27 mouse cellular contexts compared by ENCODE assay signal in the genomic region with DNA sequence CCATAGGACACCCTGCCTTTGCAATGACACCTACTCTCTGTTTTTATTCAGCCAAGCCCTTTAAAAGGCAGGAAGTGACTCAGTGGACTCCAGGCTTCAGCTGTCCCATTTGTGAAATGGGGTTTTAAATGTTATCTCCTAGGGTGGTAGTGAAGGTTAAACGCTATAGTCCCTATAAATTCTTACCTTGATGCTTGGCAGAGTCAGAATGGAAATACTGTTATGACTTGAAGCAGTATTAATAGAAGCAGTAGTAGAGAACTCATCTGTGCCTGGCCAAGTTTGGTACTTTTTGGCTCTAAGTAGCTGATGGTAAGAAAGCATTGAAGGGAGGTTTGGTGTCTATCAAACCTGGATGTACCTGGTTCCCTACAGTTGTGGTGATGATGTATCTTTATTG. TPM values are rescaled to one million over a fixed set of nuclear protein-coding genes. Genes with fewer than 3 reads are reported as not detected.
"Had no signal": no experiment of that assay in that cellular context is flagged by ENCODE, and none has a peak within 500 bp of the region (broad histone marks: within the 10 kb centered on the region; RNA-seq: fewer than 3 reads in every experiment).

No protein-coding gene starts in this region.

- H3K27me3 ChIP-seq: heart, embryonic 13.5 days; heart, embryonic 15.5 days; hindbrain, embryonic 12.5 days; kidney, embryonic 15.5 days; limb, embryonic 13.5 days; limb, embryonic 15.5 days; liver, embryonic 12.5 days had no signal

- ATAC-seq: hindbrain, postnatal 0 days; intestine, embryonic 16.5 days; liver, embryonic 12.5 days had no signal

- H3K4me3 ChIP-seq: gastrocnemius, adult 2 months; heart, adult 2 months; heart, embryonic 13.5 days; heart, embryonic 15.5 days; hindbrain, embryonic 12.5 days; kidney, embryonic 15.5 days; limb, embryonic 13.5 days; limb, embryonic 15.5 days; liver, embryonic 12.5 days had no signal

- H3K36me3 ChIP-seq: heart, embryonic 15.5 days; kidney, embryonic 15.5 days; liver, embryonic 12.5 days had no signal

- H3K9me3 ChIP-seq: heart, embryonic 13.5 days; heart, embryonic 15.5 days; hindbrain, embryonic 12.5 days; kidney, embryonic 15.5 days; limb, embryonic 13.5 days; limb, embryonic 15.5 days; liver, embryonic 12.5 days had no signal

- H3K4me1 ChIP-seq: heart, embryonic 15.5 days; limb, embryonic 15.5 days; liver, embryonic 12.5 days had no signal

- DNase-seq: gastrocnemius, adult 2 months; gastrocnemius, postnatal 10 days; gastrocnemius, postnatal 25 days; heart, adult 2 months; heart, postnatal 14 days; kidney, adult 11 months; kidney, adult 2 months; kidney, adult 9 months; kidney, postnatal 14 days; kidney, postnatal 36 days; layer of hippocampus, adult 9-11 months; layer of hippocampus, postnatal 36 days; left cerebral cortex, postnatal 4 days had no signal

- H3K4me2 ChIP-seq: heart, embryonic 11.5 days; heart, embryonic 13.5 days; heart, embryonic 15.5 days; hindbrain, embryonic 12.5 days; kidney, embryonic 15.5 days; limb, embryonic 13.5 days; limb, embryonic 15.5 days; liver, embryonic 12.5 days had no signal

- H3K27ac ChIP-seq: gastrocnemius, adult 2 months; heart, adult 2 months; heart, embryonic 13.5 days; heart, embryonic 15.5 days; hindbrain, embryonic 12.5 days; hindbrain, postnatal 0 days; kidney, embryonic 15.5 days; kidney, postnatal 0 days; limb, embryonic 13.5 days; limb, embryonic 15.5 days; liver, embryonic 12.5 days; liver, embryonic 14.5 days had no signal

- H3K9ac ChIP-seq: heart, embryonic 13.5 days; heart, embryonic 15.5 days; hindbrain, embryonic 12.5 days; kidney, embryonic 15.5 days; limb, embryonic 13.5 days; limb, embryonic 15.5 days; liver, embryonic 12.5 days; liver, embryonic 14.5 days had no signal

RNA-seq across cellular contexts. Expression of a gene that starts 19.1 kb away (rescaled TPM):
- total RNA-seq: granulocyte monocyte progenitor cell, adult 5-6 weeks; hematopoietic stem cell, adult 5-6 weeks had no signal
